Mouse (Mus musculus): ENCODE measurements around the gene Cdc42ep2.

Cdc42ep2 gene

DNA sequence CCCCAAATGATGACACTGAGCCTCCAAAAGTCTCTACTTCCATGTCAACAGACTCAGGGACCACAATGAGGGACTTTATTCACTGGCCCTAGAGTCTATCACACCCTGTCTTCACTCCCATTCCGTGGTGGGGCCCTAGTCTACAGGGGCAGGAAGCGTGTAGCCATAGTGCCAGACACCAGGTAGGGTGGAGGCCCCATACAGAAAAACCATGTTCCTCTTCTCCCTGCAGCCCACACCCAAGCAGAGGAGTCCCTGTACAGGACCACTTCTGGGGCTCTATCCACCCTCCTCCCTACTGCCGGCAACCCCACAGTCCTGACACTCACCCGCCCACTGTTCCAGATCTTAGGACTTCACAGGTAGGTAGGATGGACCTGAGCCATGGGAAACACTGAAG, 52.1 kb downstream of the Cdc42ep2 start:
- no peak for DNase-seq

GRCm38 (mm10) chr19:5871683-5872082, 52.9 kb downstream of the Cdc42ep2 start:
- no peak for DNase-seq

- DNase-seq = no peak
These were observed 53.3 kb downstream of the Cdc42ep2 start for GRCm38 (mm10) chr19:5871273-5871672.

DNA sequence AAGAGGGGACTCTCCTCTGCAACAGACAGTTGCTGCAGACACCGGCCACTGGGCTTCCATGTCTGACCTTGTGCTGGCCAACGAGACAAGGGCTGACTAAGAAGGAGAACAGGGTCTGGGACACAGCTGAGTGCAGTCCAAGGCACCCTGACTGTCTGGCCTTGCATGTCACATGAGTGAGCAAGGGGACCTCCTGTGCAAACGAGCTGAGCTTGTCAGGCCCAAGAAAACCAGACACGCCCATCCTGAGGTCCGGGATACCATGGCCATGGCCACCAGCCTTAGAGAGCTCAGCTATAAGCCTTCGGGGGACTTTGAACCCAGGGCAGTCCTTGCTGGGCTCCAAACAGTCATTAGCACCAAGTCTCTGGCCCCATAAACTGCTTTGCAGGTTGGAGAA, 56.5 kb downstream of the Cdc42ep2 start:
- no peak for DNase-seq
